Mouse (Mus musculus): ENCODE results near the gene Gm20388. TPM values are rescaled to one million over a fixed set of nuclear protein-coding genes. Genes with fewer than 3 reads are reported as not detected.

The Gm20388 gene
- total and polyA plus RNA-seq, 3 experiments, result 0.02 to 0.05 TPM; not detected in 1

DNA sequence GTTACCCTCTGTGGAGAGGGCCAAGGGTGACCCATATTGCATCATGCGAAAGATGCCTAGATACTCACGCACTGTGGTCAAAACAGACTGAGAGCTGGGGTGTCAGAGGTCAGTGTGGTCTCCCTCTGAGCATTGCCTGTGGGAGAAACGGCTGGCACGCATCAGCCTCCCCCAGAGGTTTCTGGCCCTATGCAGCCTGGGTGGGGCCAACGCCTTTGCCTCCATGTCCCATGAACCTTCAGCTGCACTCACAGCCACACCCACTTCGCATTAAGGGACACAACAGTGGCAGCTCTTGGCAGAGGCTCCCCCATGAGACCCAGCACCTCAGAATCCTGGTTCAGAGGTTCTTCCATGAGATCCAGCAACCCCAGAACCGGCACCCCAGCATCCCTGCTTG is 1385.4 kb downstream of the Gm20388 start:
- Histone ChIP-seq H3K27me3 (ENCODE audit: insufficient read depth, low read length) (no peaks in the 10 kb centered on the region), H3K4me3 (ENCODE audit: low read depth, low read length) (no peak overlapping the region), H3K9me3 (replicated peaks) (peaks cover 93% of the 10 kb centered on the region), H3K4me1 (ENCODE audit: insufficient read depth, low read depth, low read length) (no peaks in the 10 kb centered on the region), H3K36me3 (replicated peaks) (no peaks in the 10 kb centered on the region)
- no peak for DNase-seq (ENCODE audit: low spot score)
- no peak for TF ChIP-seq POLR2AphosphoS5 (IDR thresholded peaks at IDR 0.05; ENCODE audit: insufficient replicate concordance, low read depth, low read length)
- TF ChIP-seq GATA1 (IDR thresholded peaks at IDR 0.05; ENCODE audit: borderline replicate concordance, low read length), result no peak
- TF ChIP-seq TAL1 (conservative IDR thresholded peaks at IDR 0.05; ENCODE audit: low read depth, low read length), result no peak
- TF ChIP-seq GATA2 (IDR thresholded peaks at IDR 0.05; ENCODE audit: borderline replicate concordance, low read depth, low read length), result no peak
- TF ChIP-seq CTCF (IDR thresholded peaks at IDR 0.05; ENCODE audit: low read depth, low read length), result no peak
- no peak for ATAC-seq (ENCODE audit: extremely low read depth, insufficient number of reproducible peaks, low FRiP score, poor library complexity, severe bottlenecking)

DNA sequence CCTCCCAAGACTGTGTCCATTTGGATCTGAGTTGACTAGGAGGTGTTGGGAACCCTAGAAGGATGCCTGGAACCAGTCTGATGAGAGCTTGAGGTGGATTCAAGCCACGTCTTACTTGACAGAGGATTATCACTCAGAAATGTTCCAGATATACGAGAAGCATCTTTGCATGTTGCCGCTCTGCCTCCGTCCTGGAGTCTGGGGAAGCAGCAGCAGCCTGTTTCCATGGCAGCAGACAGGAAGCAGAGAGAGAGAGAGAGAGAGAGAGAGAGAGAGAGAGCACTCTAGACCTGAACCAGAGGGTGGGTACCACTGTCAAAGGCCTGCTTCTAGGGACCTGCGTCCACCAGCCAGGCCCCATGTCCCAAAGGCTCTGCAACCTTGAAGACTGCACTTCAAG is 1386.0 kb downstream of the Gm20388 start:
- Histone ChIP-seq H3K36me3 (replicated peaks) (no peaks in the 10 kb centered on the region), H3K9me3 (replicated peaks) (peaks cover 93% of the 10 kb centered on the region), H3K27me3 (ENCODE audit: insufficient read depth, low read length) (no peaks in the 10 kb centered on the region), H3K4me1 (ENCODE audit: insufficient read depth, low read depth, low read length) (no peaks in the 10 kb centered on the region), H3K4me3 (ENCODE audit: low read depth, low read length) (no peak overlapping the region)
- DNase-seq (ENCODE audit: low spot score) (no peak), ATAC-seq (ENCODE audit: extremely low read depth, insufficient number of reproducible peaks, low FRiP score, poor library complexity, severe bottlenecking) (no peak)
- TF ChIP-seq GATA2 (IDR thresholded peaks at IDR 0.05; ENCODE audit: borderline replicate concordance, low read depth, low read length), result no peak
- TF ChIP-seq GATA1 (IDR thresholded peaks at IDR 0.05; ENCODE audit: borderline replicate concordance, low read length), result no peak
- TF ChIP-seq POLR2AphosphoS5 (IDR thresholded peaks at IDR 0.05; ENCODE audit: insufficient replicate concordance, low read depth, low read length), result no peak
- no peak for TF ChIP-seq CTCF (IDR thresholded peaks at IDR 0.05; ENCODE audit: low read depth, low read length)
- no peak for TF ChIP-seq TAL1 (conservative IDR thresholded peaks at IDR 0.05; ENCODE audit: low read depth, low read length)

DNA sequence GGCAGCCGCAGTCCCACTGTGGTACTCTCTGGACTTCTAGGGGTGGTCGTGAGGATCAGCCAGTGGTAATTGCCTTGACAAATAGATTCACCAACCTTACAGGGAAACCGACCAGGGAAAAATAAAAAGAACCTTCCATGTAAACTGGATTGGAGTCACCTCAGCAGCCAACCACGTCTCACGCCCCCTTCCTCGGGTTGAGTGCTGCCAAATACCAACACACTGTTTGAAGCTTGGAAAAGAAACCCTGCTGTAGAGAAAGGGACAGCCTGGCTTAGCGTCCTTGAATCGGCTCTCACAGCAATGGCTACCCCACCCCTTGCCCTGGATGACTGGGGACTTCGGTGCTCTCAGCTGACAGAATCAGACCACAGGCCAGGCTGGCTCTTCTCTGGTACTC is 1386.7 kb downstream of the Gm20388 start:
- DNase-seq (ENCODE audit: low spot score) (no peak), ATAC-seq (ENCODE audit: extremely low read depth, insufficient number of reproducible peaks, low FRiP score, poor library complexity, severe bottlenecking) (no peak)
- Histone ChIP-seq H3K9me3 (replicated peaks) (peaks cover 96% of the 10 kb centered on the region), H3K27me3 (ENCODE audit: insufficient read depth, low read length) (no peaks in the 10 kb centered on the region), H3K36me3 (replicated peaks) (no peaks in the 10 kb centered on the region), H3K4me3 (ENCODE audit: low read depth, low read length) (no peak overlapping the region), H3K4me1 (ENCODE audit: insufficient read depth, low read depth, low read length) (no peaks in the 10 kb centered on the region)
- TF ChIP-seq CTCF (IDR thresholded peaks at IDR 0.05; ENCODE audit: low read depth, low read length) (no peak), GATA2 (IDR thresholded peaks at IDR 0.05; ENCODE audit: borderline replicate concordance, low read depth, low read length) (no peak), GATA1 (IDR thresholded peaks at IDR 0.05; ENCODE audit: borderline replicate concordance, low read length) (no peak), POLR2AphosphoS5 (IDR thresholded peaks at IDR 0.05; ENCODE audit: insufficient replicate concordance, low read depth, low read length) (no peak), TAL1 (conservative IDR thresholded peaks at IDR 0.05; ENCODE audit: low read depth, low read length) (no peak)

DNA sequence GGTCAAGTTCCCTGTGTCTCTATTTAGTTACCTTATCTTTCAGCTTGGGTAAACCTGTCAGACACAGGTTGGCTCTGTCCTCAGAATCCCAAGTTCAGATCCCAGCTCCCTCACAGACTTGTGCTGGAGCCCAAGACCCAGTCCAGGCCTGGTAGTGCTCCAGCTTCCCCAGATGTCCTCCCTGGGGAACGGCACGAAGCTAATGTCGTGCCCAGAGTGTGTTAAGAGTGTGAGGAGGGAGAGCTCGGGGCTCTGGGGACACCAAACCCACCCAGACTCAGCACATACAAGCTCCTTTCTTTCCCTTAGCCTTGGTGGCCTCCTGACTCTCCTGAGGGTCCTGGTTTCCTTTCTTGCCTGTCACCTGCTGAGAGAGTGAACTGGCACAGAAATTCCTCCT is 1389.4 kb downstream of the Gm20388 start:
- TF ChIP-seq TAL1 (conservative IDR thresholded peaks at IDR 0.05; ENCODE audit: low read depth, low read length) (no peak), GATA1 (IDR thresholded peaks at IDR 0.05; ENCODE audit: borderline replicate concordance, low read length) (no peak), CTCF (IDR thresholded peaks at IDR 0.05; ENCODE audit: low read depth, low read length) (no peak), POLR2AphosphoS5 (IDR thresholded peaks at IDR 0.05; ENCODE audit: insufficient replicate concordance, low read depth, low read length) (no peak), GATA2 (IDR thresholded peaks at IDR 0.05; ENCODE audit: borderline replicate concordance, low read depth, low read length) (no peak)
- Histone ChIP-seq H3K36me3 (replicated peaks) (no peaks in the 10 kb centered on the region), H3K27me3 (ENCODE audit: insufficient read depth, low read length) (no peaks in the 10 kb centered on the region), H3K4me1 (ENCODE audit: insufficient read depth, low read depth, low read length) (no peaks in the 10 kb centered on the region), H3K9me3 (replicated peaks) (peaks cover 95% of the 10 kb centered on the region), H3K4me3 (ENCODE audit: low read depth, low read length) (no peak overlapping the region)
- DNase-seq (ENCODE audit: low spot score) (no peak), ATAC-seq (ENCODE audit: extremely low read depth, insufficient number of reproducible peaks, low FRiP score, poor library complexity, severe bottlenecking) (no peak)

DNA sequence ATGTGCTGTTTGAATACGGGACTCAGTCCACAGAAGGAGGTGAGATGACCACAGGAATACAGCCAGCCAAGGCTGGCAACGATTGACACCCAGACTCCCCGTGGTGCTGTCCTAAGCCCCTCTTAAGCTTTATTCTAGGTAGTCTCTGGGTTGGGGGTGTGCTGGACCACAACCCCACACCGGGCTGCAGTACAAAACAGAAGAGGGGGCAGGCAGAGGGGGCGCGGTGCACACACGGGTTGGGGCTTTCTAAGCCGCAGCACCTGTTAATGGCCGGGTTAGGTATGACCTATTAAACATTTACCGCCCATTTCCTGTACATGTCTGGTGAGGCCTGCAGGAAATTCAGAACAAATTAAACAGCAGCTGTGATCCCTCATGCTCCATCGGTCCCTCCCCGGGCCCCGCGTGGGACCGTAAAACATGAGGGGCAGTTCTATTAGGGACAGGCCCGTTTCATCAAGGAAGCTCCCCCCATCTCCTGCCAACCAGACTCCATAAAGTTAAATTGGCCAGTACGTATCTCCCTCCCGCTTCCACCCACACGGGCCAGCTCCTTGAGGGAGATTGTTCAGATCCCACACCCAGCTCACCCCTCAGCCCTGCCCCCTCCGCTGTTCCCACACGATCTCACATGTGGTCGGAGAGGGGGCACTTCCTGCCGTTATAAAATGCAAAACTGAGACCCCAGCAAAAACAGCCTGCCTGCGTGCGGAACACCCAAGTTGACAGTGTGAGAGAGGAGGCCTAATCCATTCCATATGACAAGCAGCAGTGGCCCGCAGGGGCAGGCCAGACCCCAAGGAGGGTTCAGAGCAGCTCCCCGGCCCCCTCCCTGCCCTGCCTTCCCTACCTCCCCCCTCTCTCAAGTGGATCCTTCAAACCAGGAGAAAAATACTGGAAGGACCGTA is 1390.1 kb downstream of the Gm20388 start:
- Histone ChIP-seq H3K27me3 (ENCODE audit: insufficient read depth, low read length) (no peaks in the 10 kb centered on the region), H3K9me3 (replicated peaks) (peaks cover 95% of the 10 kb centered on the region), H3K4me1 (ENCODE audit: insufficient read depth, low read depth, low read length) (no peaks in the 10 kb centered on the region), H3K36me3 (replicated peaks) (no peaks in the 10 kb centered on the region), H3K4me3 (ENCODE audit: low read depth, low read length) (no peak overlapping the region)
- no peak for DNase-seq (ENCODE audit: low spot score)
- TF ChIP-seq GATA1 (IDR thresholded peaks at IDR 0.05; ENCODE audit: borderline replicate concordance, low read length), result no peak
- TF ChIP-seq POLR2AphosphoS5 (IDR thresholded peaks at IDR 0.05; ENCODE audit: insufficient replicate concordance, low read depth, low read length), result no peak
- TF ChIP-seq TAL1 (conservative IDR thresholded peaks at IDR 0.05; ENCODE audit: low read depth, low read length), result no peak
- TF ChIP-seq GATA2 (IDR thresholded peaks at IDR 0.05; ENCODE audit: borderline replicate concordance, low read depth, low read length), result no peak
- TF ChIP-seq CTCF (IDR thresholded peaks at IDR 0.05; ENCODE audit: low read depth, low read length), result no peak
- ATAC-seq (ENCODE audit: extremely low read depth, insufficient number of reproducible peaks, low FRiP score, poor library complexity, severe bottlenecking), result no peak

DNA sequence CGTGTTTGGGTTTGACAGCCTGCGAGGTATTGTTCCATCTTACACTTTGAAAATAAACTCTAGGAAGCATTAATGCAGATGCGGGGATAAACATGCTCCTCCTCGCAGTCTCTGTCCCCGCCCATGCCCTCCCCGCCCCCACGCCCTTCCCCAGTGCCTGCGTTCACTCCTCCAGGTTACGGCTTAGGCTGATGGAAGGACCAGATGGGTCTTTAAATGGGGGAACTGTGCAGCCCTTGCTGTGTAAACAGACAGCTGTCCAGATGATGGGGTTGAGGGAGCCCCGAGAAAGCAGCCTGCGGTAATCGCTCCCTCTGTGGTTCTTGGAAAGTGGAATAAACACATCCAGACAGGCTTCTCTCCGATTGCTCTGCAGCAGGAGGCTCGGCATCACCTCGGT is 1390.8 kb downstream of the Gm20388 start:
- ATAC-seq (ENCODE audit: extremely low read depth, insufficient number of reproducible peaks, low FRiP score, poor library complexity, severe bottlenecking), result no peak
- H3K4me1 ChIP-seq (ENCODE audit: insufficient read depth, low read depth, low read length), result no peaks in the 10 kb centered on the region
- H3K27me3 ChIP-seq (ENCODE audit: insufficient read depth, low read length), result no peaks in the 10 kb centered on the region
- no peak overlapping the region for H3K4me3 ChIP-seq (ENCODE audit: low read depth, low read length)
- no peak for DNase-seq (ENCODE audit: low spot score)
- no peak for TF ChIP-seq GATA2 (IDR thresholded peaks at IDR 0.05; ENCODE audit: borderline replicate concordance, low read depth, low read length)
- no peak for TF ChIP-seq GATA1 (IDR thresholded peaks at IDR 0.05; ENCODE audit: borderline replicate concordance, low read length)
- no peak for TF ChIP-seq POLR2AphosphoS5 (IDR thresholded peaks at IDR 0.05; ENCODE audit: insufficient replicate concordance, low read depth, low read length)
- TF ChIP-seq TAL1 (conservative IDR thresholded peaks at IDR 0.05; ENCODE audit: low read depth, low read length), result no peak
- no peak for TF ChIP-seq CTCF (IDR thresholded peaks at IDR 0.05; ENCODE audit: low read depth, low read length)
- H3K36me3 ChIP-seq (replicated peaks), result no peaks in the 10 kb centered on the region
- H3K9me3 ChIP-seq (replicated peaks), result peaks cover 95% of the 10 kb centered on the region

Measured in G1E (cell line).